Mouse (Mus musculus): ENCODE data around the gene Mpzl1.

The Mpzl1 gene

DNA sequence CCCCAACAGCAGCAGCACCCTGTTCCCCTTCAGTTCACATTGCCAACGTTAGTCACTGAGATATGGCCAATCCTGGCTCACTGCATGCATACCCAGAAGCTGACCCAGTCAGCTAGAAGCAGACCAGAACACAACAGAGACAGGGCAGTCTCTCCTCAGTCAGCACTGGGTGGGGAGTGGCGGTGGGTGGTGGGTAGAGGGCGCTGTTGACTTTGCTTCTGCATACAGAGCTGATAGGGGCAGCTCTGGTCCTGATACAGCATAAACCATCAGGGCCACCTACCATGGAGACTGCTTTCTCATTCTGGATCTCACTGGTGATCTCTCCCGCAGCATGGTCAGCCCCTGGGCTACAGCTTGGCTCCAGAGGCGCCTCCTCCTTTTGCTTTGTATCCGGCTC is 20.7 kb upstream of the Mpzl1 start:
- DNase-seq = peak; percentile 68 to 73

DNA sequence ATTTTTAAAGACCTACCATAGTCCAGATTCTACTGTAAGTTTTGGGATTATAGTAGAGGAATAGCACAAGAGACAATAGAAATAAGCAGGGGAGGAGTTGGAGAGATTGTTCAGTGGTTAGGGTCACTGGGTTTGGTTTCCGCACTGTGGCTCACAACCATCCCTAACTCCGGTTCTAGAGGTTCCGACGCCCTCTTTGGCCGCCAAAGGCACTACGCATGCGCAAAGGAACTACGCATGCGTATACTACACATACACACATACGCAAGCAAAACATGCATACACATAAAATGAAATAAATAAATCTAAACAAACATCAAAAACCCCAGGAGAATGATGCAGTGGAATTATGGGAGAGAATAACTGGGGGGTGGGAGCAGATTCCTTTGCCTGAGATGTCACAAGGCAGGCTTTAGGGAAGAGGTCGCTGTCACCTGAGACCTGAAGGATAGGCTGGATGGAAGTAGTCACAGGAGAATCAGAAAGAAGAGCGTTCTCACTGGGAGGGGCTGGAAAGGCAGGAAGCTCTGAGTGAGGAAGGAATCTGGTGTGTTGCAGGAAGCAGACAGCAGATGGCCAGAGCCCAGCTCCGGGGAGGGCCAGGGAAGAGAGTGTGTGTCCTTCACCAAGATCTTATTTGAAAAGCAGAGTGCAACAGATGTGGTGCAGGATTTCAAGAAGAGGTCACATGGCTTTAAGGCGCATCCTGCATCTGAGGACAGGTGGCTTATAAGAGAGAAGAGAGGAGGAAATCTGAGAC is 19.0 kb upstream of the Mpzl1 start:
- no peak for DNase-seq

DNA sequence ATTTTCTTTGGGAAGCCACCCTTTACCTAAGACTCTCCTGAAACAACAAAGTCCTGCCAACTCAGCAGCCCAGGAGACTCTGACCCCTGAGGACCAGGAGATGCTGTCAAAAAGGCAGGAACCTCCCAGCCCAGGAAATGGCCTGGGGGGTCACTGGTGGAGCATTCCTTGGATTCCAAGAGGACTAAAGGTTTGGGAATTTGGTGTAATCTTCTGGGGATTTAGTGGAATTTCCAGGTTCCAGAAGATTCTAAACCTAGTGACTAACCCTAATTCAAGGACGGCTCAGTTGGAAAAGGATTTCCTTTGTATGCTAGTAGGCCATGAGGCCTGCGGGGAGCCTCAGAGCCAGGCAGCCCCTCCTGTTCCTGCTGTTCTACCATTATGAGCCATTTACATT is 18.2 kb upstream of the Mpzl1 start:
- no peak for DNase-seq

GRCm38 (mm10) chr1:165651158-165651557 is 16.8 kb upstream of the Mpzl1 start:
- DNase-seq = no peak

- DNase-seq = no peak
These were observed 10.8 kb upstream of the Mpzl1 start for GRCm38 (mm10) chr1:165645102-165645501.

- DNase-seq = no peak
These were observed 9.4 kb upstream of the Mpzl1 start for GRCm38 (mm10) chr1:165643735-165644134.

- peak; percentile 23 to 39 for DNase-seq
These were observed 8.5 kb upstream of the Mpzl1 start for GRCm38 (mm10) chr1:165642780-165643311.

DNA sequence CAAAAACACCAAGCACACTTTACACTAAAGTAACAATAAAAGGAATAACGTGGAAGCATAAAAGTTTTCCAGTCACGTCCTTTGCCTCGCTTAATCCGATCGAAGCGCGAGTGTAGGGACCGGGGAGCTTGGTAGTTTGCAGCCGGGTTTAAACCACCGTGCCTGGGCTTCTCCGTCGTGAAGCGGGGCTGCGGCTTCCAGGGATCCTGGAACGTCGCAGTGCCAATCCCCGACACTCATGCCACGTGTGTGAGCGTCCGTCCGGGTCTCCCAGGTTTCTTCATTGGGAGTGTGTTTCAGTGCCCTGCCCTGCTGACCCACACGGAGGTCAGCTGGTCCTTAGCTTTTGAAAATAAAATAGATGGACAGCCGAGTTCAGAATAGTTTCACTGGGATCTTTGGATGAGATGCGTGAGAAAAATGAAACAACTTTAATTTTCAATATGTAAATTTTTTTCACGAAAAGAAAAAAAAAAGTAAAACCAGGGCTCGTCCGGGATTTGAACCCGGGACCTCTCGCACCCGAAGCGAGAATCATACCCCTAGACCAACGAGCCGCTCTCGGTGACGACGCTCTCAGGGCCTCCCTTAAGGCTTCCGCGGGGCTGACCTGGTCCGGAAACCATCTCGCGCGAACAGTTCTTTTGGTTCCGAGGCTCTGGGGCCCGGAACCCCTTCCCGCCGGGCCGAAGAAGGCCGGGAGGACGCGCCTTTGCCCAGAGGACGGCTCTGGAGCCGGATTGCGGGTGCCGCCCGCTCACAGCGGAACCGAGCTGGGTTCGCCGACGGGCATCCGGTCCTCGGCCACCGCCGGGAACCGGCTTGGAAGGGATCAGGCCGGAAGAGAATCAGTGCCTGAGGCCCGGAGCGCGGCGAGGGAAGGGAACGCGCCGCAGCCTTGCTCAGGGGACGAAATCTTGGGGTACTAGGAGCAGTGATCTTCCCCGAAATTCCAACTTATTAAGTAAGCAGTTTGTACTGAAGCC is 7.7 kb upstream of the Mpzl1 start:
- peak; percentile 93 to 95 for DNase-seq

GRCm38 (mm10) chr1:165641271-165641771 is 7.0 kb upstream of the Mpzl1 start:
- peak; percentile 87 to 90 for DNase-seq

- no peak for DNase-seq
These were observed 2.0 kb upstream of the Mpzl1 start for GRCm38 (mm10) chr1:165636289-165636688.

- no peak for DNase-seq
These were observed 938 bp upstream of the Mpzl1 start for GRCm38 (mm10) chr1:165635055-165635897.

DNA sequence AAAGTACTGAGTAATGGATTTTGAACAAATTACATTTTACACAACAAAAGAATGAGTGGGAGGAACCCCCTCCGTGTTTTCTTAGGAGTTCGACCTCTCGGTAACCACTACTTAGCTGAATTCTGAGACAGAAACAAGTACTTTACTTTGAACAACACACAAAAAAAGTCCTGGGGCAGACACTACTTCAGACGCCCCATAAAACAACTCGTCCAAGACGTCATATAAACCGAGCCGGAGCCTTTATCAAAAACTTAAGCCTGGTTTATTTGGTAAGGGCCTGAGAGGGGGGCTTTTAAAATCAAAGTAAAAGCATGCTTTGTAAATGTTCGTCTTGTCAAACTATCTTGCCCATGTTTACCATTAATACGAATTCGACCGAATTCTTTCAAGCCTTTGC is 993 bp downstream of the Mpzl1 start:
- DNase-seq = no peak

- DNase-seq = no peak
These were observed 3.2 kb downstream of the Mpzl1 start for GRCm38 (mm10) chr1:165631136-165631535.

DNA sequence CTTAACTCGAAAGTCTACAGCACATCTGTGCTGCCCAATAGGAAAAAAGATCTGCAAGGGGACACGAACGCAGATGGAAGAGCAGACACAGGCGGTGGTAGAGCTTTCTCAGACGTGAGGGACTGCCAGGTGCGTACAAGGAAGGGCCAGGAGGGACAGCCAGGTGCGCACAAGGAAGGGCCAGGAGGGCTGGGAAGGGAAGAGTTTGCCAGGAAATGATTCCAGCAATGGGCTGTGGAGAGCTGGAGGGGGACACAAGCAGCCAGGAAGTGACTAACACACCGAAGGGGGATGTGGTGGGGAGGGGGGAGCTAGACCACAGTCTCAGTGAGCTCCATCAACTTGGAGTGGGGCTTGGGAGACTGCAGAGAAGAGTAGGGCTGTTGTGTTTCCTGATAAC is 4.4 kb downstream of the Mpzl1 start:
- no peak for DNase-seq

GRCm38 (mm10) chr1:165628603-165629002 is 5.7 kb downstream of the Mpzl1 start:
- DNase-seq = no peak

GRCm38 (mm10) chr1:165625896-165626295 is 8.4 kb downstream of the Mpzl1 start:
- no peak for DNase-seq

DNA sequence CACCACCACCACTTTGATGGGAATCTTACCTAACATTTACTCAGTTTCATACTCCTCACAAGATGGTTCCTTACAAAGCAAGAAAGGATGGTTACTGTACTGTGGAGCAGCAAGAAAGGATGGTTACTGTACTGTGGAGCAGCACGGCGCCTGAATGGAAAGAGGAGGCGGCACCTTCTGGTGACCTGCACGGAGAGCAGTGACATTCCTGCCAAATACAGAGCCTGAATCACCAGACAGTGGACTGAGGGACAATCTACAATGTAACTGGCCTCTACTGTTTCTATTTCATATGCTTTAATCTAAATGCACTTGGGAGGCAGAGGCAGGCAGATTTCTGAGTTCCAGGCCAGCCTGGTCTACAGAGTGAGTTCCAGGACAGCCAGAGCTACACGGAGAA is 9.3 kb downstream of the Mpzl1 start:
- no peak for DNase-seq

- no peak for DNase-seq
These were observed 16.1 kb downstream of the Mpzl1 start for GRCm38 (mm10) chr1:165618201-165618624.

GRCm38 (mm10) chr1:165617166-165617891 is 17.0 kb downstream of the Mpzl1 start:
- DNase-seq = no peak

DNA sequence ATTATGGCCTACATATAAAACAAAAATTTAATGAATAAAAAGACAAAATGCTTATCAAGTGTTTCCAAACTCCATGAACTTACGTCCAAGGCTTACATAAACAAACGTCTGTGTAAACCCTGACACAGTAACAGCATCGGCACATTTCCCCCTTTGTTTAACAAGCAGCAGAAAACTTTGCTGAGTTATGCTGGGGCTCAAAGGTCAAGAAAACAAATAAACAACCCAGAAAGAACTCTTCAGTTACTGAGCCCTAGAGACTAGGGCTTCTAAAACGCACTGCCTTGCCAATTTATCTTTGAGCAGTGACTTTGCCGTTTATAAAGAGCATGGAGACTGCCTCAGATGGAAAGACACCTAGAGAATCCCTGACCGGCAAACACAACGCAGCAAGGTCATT is 17.7 kb downstream of the Mpzl1 start:
- DNase-seq = no peak

DNA sequence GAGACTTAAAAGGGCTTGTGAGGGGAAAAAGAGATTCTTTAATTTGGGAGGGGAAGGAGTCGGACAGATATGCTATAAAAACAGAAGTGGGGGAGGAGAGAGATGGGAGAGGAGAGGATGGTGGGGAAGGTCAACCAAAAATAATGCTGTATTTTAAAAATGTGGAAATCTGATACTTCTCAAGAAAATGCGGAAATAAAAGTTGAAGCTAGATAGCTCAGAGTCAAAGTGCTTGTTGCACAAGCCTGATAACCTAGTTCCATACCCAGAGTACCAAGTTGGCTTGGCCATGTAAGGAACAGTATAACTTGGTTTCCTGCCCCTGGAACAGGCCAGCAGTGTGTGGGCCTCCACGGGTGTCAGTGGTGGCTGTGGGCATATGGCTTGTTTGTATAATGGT is 19.5 kb downstream of the Mpzl1 start:
- DNase-seq = no peak

DNA sequence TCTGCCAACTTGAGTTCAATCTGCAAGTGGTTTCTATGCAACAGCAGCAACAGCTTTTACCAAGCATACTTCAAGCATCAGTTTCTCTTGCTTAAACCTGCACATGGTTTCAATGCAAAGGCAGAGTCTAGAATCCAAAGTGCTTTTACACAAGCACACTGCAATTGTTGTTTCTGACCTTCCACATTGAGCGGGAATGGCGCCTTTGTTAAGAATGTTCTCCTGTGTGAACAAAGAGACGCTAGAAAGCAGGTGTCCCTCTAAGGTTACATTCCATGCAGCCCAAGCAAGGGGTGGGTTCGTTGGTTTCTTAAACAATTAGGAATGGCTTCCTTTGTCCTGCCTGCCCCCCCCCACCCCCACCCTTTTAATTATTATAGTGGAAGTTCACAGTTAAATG is 20.4 kb downstream of the Mpzl1 start:
- DNase-seq = no peak

Data from B cell, adult 2 months (primary cell).